Mouse (Mus musculus): ENCODE results near the gene Prss42. TPM values are rescaled to one million over a fixed set of nuclear protein-coding genes. Genes with fewer than 3 reads are reported as not detected.

Gene Prss42
- polyA plus RNA-seq, 1 experiment, result not detected

DNA sequence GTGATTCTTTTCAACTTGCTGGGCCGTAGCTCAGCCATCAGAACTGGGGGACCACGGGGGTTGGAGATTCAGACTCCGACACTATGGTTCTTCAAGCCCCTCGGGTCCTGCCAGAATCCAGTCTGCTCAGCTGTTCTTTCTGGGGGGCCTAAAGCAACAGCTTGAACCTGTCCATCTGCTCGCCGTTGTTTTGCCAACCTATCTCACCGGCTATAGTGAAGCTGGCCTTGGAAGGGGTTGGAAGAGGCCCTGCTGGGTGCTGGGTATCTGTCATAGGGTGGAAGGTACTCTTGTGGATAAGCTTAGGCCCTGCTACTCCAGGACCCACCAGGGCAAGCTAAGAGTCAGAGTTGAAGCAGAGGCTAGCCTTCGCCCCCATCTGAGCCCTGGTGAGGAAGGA is 37.1 kb upstream of the Prss42 start:
- Histone ChIP-seq H3K4me3 (no peak overlapping the region), H3K27me3 (ENCODE audit: control insufficient read depth, insufficient read depth, insufficient read length) (peaks cover 40% of the 10 kb centered on the region), H3K36me3 (ENCODE audit: control insufficient read depth, insufficient read depth) (no peaks in the 10 kb centered on the region), H3K4me2 (ENCODE audit: low read depth) (no peak overlapping the region), H3ac (ENCODE audit: control insufficient read depth, insufficient read length) (no peak overlapping the region), H3K79me2 (ENCODE audit: control insufficient read depth, insufficient read depth) (no peaks in the 10 kb centered on the region)
- TF ChIP-seq MYOG (IDR thresholded peaks at IDR 0.05; ENCODE audit: control insufficient read depth in 1 of 3, insufficient read depth in 1 of 3, insufficient read length in 2 of 3, low read depth in 2 of 3), result no peak
- TF ChIP-seq TCF12 (IDR thresholded peaks at IDR 0.05; ENCODE audit: insufficient read depth, poor library complexity, severe bottlenecking), result no peak
- TF ChIP-seq MYOD1 (IDR thresholded peaks at IDR 0.05; ENCODE audit: control insufficient read depth in 1 of 3, insufficient read length in 2 of 3, low read depth in 2 of 3), result no peak
- no peak for TF ChIP-seq REST (IDR thresholded peaks at IDR 0.05; ENCODE audit: insufficient read depth, insufficient read length)
- no peak for TF ChIP-seq E2F4 (IDR thresholded peaks at IDR 0.05; ENCODE audit: insufficient read depth)
- TF ChIP-seq SRF (IDR thresholded peaks at IDR 0.05; ENCODE audit: control insufficient read depth, insufficient read length, low read depth), result no peak
- no peak for TF ChIP-seq POLR2A (IDR thresholded peaks at IDR 0.05; ENCODE audit: insufficient read length, low read depth)
- TF ChIP-seq CEBPB (IDR thresholded peaks at IDR 0.05; ENCODE audit: insufficient read depth, poor library complexity, severe bottlenecking), result no peak
- no peak for TF ChIP-seq POLR2AphosphoS2 (IDR thresholded peaks at IDR 0.05; ENCODE audit: insufficient read length, low read depth)
- TF ChIP-seq MAX (IDR thresholded peaks at IDR 0.05; ENCODE audit: low read depth), result no peak
- TF ChIP-seq TCF3 (IDR thresholded peaks at IDR 0.05; ENCODE audit: insufficient read length, low read depth), result no peak
- TF ChIP-seq USF1 (IDR thresholded peaks at IDR 0.05; ENCODE audit: low read depth), result no peak

DNA sequence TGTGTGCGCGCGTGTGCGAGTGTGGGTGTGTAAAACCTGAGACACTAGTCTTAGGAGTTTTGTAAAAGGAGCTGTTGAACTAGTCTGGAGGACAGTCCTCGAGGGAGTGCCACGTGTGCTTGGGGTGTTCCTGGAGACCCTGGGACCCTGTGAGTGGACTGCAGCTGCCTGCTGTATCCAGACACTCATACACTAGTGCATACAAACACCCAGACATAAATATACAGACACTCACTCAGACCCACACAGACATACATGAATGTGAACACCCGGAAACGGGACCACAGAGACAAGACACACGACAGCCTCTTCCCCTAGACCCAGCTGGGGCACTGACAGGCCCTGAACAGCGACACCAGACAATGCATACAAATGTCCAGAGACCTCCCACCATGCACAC is 35.2 kb upstream of the Prss42 start:
- no peaks in the 10 kb centered on the region for H3K79me2 ChIP-seq (ENCODE audit: control insufficient read depth, insufficient read depth)
- no peak overlapping the region for H3K4me2 ChIP-seq (ENCODE audit: low read depth)
- peaks cover 41% of the 10 kb centered on the region for H3K27me3 ChIP-seq (ENCODE audit: control insufficient read depth, insufficient read depth, insufficient read length)
- no peak overlapping the region for H3K4me3 ChIP-seq
- TF ChIP-seq USF1 (IDR thresholded peaks at IDR 0.05; ENCODE audit: low read depth) (no peak), REST (IDR thresholded peaks at IDR 0.05; ENCODE audit: insufficient read depth, insufficient read length) (no peak), MYOD1 (IDR thresholded peaks at IDR 0.05; ENCODE audit: control insufficient read depth in 1 of 3, insufficient read length in 2 of 3, low read depth in 2 of 3) (no peak), POLR2AphosphoS2 (IDR thresholded peaks at IDR 0.05; ENCODE audit: insufficient read length, low read depth) (no peak), TCF3 (IDR thresholded peaks at IDR 0.05; ENCODE audit: insufficient read length, low read depth) (no peak), MAX (IDR thresholded peaks at IDR 0.05; ENCODE audit: low read depth) (no peak), CEBPB (IDR thresholded peaks at IDR 0.05; ENCODE audit: insufficient read depth, poor library complexity, severe bottlenecking) (no peak), MYOG (IDR thresholded peaks at IDR 0.05; ENCODE audit: control insufficient read depth in 1 of 3, insufficient read depth in 1 of 3, insufficient read length in 2 of 3, low read depth in 2 of 3) (no peak), E2F4 (IDR thresholded peaks at IDR 0.05; ENCODE audit: insufficient read depth) (no peak), TCF12 (IDR thresholded peaks at IDR 0.05; ENCODE audit: insufficient read depth, poor library complexity, severe bottlenecking) (no peak), SRF (IDR thresholded peaks at IDR 0.05; ENCODE audit: control insufficient read depth, insufficient read length, low read depth) (no peak), POLR2A (IDR thresholded peaks at IDR 0.05; ENCODE audit: insufficient read length, low read depth) (no peak)
- H3K36me3 ChIP-seq (ENCODE audit: control insufficient read depth, insufficient read depth), result no peaks in the 10 kb centered on the region
- no peak overlapping the region for H3ac ChIP-seq (ENCODE audit: control insufficient read depth, insufficient read length)

DNA sequence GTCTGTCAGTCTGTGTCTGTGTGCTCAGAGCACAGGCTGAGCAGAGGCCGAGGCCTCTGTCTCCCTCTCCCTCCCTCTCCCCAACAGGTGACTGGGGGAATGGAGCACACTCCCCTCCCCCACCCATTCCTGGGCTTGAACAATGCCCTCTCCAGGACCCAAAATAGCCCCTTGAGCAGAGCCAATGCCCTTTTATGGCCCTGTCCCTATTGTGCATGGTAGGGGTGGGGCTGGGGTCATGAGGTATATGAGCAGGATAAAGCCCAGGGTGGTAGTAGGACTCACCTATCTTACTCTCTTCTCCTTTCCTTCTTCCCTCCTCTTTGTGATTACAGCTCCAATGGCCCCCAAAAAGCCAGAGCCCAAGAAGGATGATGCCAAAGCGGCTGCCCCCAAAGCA is 34.6 kb upstream of the Prss42 start:
- no peaks in the 10 kb centered on the region for H3K36me3 ChIP-seq (ENCODE audit: control insufficient read depth, insufficient read depth)
- H3K27me3 ChIP-seq (ENCODE audit: control insufficient read depth, insufficient read depth, insufficient read length), result peaks cover 46% of the 10 kb centered on the region
- H3ac ChIP-seq (ENCODE audit: control insufficient read depth, insufficient read length), result no peak overlapping the region
- no peaks in the 10 kb centered on the region for H3K79me2 ChIP-seq (ENCODE audit: control insufficient read depth, insufficient read depth)
- no peak overlapping the region for H3K4me3 ChIP-seq
- H3K4me2 ChIP-seq (ENCODE audit: low read depth), result no peak overlapping the region
- no peak for TF ChIP-seq USF1 (IDR thresholded peaks at IDR 0.05; ENCODE audit: low read depth)
- TF ChIP-seq REST (IDR thresholded peaks at IDR 0.05; ENCODE audit: insufficient read depth, insufficient read length), result no peak
- TF ChIP-seq MYOG (IDR thresholded peaks at IDR 0.05; ENCODE audit: control insufficient read depth in 1 of 3, insufficient read depth in 1 of 3, insufficient read length in 2 of 3, low read depth in 2 of 3), result no peak
- TF ChIP-seq CEBPB (IDR thresholded peaks at IDR 0.05; ENCODE audit: insufficient read depth, poor library complexity, severe bottlenecking), result no peak
- TF ChIP-seq MAX (IDR thresholded peaks at IDR 0.05; ENCODE audit: low read depth), result no peak
- no peak for TF ChIP-seq POLR2AphosphoS2 (IDR thresholded peaks at IDR 0.05; ENCODE audit: insufficient read length, low read depth)
- no peak for TF ChIP-seq E2F4 (IDR thresholded peaks at IDR 0.05; ENCODE audit: insufficient read depth)
- no peak for TF ChIP-seq TCF3 (IDR thresholded peaks at IDR 0.05; ENCODE audit: insufficient read length, low read depth)
- no peak for TF ChIP-seq TCF12 (IDR thresholded peaks at IDR 0.05; ENCODE audit: insufficient read depth, poor library complexity, severe bottlenecking)
- TF ChIP-seq SRF (IDR thresholded peaks at IDR 0.05; ENCODE audit: control insufficient read depth, insufficient read length, low read depth), result no peak
- TF ChIP-seq POLR2A (IDR thresholded peaks at IDR 0.05; ENCODE audit: insufficient read length, low read depth), result no peak

DNA sequence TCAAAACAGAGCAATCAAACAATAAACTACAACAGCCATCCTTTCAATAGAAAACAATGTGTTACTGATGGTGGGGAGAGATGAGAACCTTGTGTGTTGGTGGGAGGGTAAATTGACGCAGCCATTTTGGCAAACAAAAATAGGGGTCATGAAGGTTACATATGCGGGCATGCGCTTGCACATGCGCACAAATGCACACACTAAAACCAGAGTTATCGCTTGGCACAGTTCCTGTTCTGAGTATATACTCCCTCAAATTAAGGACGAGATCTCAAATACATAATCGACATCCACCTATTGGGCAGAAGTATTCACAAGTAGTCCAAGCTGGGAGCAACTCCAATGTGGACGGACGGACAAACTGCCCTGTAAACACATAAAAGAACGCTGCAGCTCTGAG is 25.6 kb upstream of the Prss42 start:
- Histone ChIP-seq H3K4me3 (no peak overlapping the region), H3K4me2 (ENCODE audit: low read depth) (no peak overlapping the region), H3ac (ENCODE audit: control insufficient read depth, insufficient read length) (no peak overlapping the region), H3K27me3 (ENCODE audit: control insufficient read depth, insufficient read depth, insufficient read length) (peaks cover 57% of the 10 kb centered on the region), H3K79me2 (ENCODE audit: control insufficient read depth, insufficient read depth) (no peaks in the 10 kb centered on the region), H3K36me3 (ENCODE audit: control insufficient read depth, insufficient read depth) (no peaks in the 10 kb centered on the region)
- TF ChIP-seq E2F4 (IDR thresholded peaks at IDR 0.05; ENCODE audit: insufficient read depth), result no peak
- no peak for TF ChIP-seq TCF3 (IDR thresholded peaks at IDR 0.05; ENCODE audit: insufficient read length, low read depth)
- no peak for TF ChIP-seq SRF (IDR thresholded peaks at IDR 0.05; ENCODE audit: control insufficient read depth, insufficient read length, low read depth)
- TF ChIP-seq TCF12 (IDR thresholded peaks at IDR 0.05; ENCODE audit: insufficient read depth, poor library complexity, severe bottlenecking), result no peak
- TF ChIP-seq POLR2A (IDR thresholded peaks at IDR 0.05; ENCODE audit: insufficient read length, low read depth), result no peak
- no peak for TF ChIP-seq MYOD1 (IDR thresholded peaks at IDR 0.05; ENCODE audit: control insufficient read depth in 1 of 3, insufficient read length in 2 of 3, low read depth in 2 of 3)
- TF ChIP-seq MAX (IDR thresholded peaks at IDR 0.05; ENCODE audit: low read depth), result no peak
- no peak for TF ChIP-seq CEBPB (IDR thresholded peaks at IDR 0.05; ENCODE audit: insufficient read depth, poor library complexity, severe bottlenecking)
- no peak for TF ChIP-seq USF1 (IDR thresholded peaks at IDR 0.05; ENCODE audit: low read depth)
- TF ChIP-seq MYOG (IDR thresholded peaks at IDR 0.05; ENCODE audit: control insufficient read depth in 1 of 3, insufficient read depth in 1 of 3, insufficient read length in 2 of 3, low read depth in 2 of 3), result no peak
- TF ChIP-seq POLR2AphosphoS2 (IDR thresholded peaks at IDR 0.05; ENCODE audit: insufficient read length, low read depth), result no peak
- no peak for TF ChIP-seq REST (IDR thresholded peaks at IDR 0.05; ENCODE audit: insufficient read depth, insufficient read length)

Data from myocyte (in vitro differentiated cells).